Mouse (Mus musculus): ENCODE measurements around the gene Zfp704.

DNA sequence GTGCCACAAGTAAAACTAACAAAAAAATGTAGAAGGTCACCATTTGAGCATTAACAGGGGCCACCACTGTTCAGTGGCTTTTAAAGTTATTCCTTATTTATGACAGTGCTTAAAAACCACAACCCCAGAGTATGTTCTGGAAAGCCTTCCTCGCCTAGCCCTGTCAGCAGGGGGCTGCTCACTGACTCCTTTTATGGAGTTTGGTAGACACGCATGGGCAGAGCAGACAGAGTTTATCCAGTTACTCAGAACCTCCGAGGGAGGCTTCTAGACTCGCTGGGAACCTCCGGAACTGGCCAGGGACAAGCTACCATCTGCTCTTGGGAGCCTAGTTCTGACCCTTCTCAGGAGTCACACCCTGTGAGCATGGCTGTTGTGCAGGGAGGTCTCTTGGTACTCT is 165.3 kb downstream of the Zfp704 start:
- no peak for TF ChIP-seq CTCF (conservative IDR thresholded peaks at IDR 0.05; ENCODE audit: low read length)
- no peak for TF ChIP-seq POU5F1 (IDR thresholded peaks at IDR 0.05; ENCODE audit: borderline replicate concordance, low read length)
- no peak for TF ChIP-seq NANOG (IDR thresholded peaks at IDR 0.05; ENCODE audit: borderline replicate concordance, low read length)
